Mouse (Mus musculus) retina, adult 2 months (tissue): ENCODE measurements around the gene Clec2i.
"Not testable (repeated sequence)": the region's sequence is repeated elsewhere in the genome, so short reads cannot be mapped to it uniquely, and the experiment has no call there.

Source experiments
- DNase-seq: peaks from one replicate; pipeline ENCODE4 v3.0.0-alpha.2; 2012; ENCODE audit warnings: low read depth, low spot score

Clec2i gene

DNA sequence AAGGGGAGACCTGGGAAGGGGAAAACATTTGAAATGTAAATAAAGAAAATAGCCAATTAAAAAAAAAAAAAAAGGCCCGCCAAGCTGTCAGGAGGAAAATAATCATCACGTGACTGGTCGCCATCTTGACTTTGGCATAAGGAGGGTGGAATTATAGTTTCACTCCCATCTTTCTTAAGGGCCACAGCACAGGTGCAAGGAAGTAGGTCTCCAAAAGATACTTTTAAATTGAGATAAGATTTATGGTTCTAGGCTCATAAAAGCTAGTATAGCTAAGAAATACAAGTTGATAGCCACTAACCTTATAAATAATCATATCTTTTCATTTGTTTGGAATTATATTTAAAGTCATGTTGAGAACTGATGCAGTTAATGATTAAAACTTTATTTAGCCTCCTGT is 32.5 kb upstream of the Clec2i start:
- no peak for DNase-seq

DNA sequence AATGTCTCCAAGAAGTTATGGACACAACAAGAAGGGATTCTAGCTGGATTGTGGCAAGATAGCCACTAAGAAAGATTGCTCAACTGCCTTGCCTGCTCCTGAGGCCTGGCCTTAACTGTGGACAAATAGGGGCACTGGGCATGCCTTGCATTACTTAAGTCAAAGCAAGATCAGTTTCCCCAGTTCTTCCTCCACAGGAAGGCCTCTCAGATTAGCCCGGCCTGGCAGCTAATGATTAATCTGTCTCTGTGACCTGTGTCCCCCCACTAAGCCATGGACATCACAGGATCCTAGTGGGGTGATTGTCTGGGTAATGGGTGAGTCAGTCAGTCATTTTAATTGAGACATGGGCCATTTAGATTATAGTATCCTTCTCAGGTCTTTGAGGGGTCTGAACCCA is 31.9 kb upstream of the Clec2i start:
- no peak for DNase-seq

DNA sequence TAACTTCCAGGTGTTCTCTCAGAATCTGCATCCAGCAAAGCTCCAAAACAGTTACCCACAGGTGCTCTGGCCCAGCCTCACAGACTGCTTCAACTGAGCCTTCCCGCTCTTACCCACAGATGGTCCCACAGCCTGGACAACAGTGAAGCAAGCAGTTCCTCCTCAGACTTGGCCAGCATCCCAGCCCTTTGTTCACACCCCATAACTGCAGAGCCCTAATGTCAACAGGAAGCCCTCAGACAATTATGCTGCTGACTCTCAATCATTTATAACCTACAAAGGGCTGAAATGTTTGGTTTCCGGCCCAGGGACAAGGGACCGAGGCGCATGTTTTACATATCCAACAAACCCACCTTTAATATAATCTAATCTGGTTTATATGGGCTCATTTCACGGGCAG is 31.1 kb upstream of the Clec2i start:
- no peak for DNase-seq

DNA sequence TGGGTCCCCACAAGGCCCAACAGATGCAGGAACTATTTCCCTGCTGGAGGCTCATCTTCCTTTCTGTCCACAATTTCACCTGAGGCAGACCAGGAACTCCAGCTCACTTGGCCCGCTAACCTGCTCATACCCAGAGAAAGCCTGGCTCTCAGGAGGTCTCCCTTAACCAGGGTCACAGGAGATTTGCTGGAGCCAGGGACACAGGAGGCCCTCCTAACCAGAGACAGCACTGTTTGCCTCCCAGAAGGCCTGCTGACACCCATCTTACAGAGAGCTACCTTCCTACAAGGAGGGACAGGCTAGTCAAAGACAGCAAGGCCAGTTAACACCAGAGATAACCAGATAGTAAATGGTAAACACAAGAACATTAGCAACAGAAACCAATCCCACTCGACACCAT is 29.4 kb upstream of the Clec2i start:
- no peak for DNase-seq

DNA sequence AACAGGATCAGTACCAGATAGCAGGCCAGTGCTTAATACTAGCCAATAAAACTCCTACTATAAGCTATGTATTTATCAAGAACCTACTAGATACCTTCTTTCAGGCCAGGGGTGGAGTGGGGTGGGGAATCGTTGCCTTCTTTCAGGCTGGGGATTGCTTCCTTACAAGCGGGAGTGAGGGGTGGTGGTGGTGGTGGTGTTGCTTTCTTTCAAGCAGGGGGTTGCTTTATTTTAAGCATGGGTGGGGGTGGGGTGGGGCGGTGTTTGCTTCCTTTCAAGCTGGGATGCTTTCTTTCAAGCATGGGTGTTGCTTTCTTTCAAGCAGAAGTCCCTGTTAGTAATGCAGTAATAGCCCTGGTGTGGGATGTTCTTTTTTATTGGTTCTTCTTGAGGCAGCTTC is 18.5 kb upstream of the Clec2i start:
- DNase-seq: no peak

DNA sequence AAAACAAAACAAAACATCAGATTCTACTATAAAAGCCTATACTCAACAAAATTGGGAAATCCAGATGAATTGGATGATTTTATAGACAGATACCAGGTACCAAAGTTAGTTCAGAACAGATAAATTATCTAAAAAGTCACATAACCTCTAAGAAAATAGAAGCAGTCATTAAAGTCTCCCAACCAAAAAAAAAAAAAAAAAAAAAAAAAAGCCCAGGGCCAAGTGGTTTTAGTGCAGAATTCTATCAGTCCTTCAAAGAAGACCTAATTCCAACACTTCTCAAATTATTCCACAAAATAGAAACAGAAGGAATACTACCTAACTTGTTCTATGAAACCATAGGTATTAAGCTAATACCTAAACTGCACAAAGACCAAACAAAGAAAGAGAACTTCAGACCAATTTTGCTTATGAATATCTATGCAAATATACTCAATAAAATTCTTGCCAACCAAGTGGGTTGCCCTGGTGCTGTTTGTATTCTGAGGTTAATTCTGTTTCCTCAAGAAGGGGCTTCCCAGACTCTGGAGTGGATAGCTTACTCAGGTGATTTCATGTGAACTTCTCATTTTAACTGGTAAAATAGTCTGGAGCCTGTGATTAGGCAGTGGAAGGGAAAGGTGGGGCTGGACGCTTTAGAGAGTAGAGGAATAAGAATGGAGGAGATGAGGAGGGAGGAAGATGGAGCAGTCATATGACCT is 15.3 kb upstream of the Clec2i start:
- DNase-seq: no peak

DNA sequence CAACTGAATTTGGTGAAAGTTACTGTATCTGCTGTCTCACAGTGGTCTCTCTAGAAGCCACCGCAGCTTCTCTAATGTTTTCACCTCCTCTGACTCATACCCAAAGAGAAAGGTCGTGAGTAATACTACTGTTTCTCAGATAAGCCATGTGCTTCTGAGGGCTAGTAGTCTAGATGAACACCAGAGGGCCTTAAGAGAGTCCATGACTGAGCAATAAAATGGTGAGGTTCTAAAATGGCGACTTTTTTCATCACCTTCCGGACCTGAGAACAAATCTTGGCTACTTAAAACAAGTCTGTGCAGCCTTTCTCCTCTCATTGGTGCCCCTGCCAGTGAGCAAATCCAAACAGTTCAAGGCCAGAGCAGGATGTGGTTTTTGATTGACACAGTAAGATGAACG is 1.4 kb downstream of the Clec2i start:
- no peak for DNase-seq

DNA sequence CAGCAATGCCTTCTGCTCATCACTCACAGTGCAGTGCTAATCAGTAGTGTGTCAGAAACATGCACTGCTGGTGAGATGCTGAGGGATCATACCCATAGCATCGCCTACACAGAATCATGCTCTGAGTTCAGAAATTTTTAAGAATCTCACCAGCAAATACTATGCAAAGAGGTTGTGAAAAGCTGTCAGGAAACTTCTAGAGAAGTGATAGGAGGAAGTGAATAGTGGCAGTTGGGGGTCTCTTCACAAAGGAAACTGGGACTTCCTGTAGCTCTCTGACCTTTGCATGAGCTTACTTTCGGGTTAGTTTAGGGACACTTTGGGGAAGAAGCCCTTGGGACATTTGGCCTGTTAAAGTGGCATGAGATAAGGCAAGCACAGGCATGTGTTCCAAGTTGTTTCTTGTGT is 3.6 kb downstream of the Clec2i start, which contains the start of gene BC035044:
TSS of gene BC035044 (minus strand) at position 179 of the 408 bp plus-strand sequence.
- no peak for DNase-seq

DNA sequence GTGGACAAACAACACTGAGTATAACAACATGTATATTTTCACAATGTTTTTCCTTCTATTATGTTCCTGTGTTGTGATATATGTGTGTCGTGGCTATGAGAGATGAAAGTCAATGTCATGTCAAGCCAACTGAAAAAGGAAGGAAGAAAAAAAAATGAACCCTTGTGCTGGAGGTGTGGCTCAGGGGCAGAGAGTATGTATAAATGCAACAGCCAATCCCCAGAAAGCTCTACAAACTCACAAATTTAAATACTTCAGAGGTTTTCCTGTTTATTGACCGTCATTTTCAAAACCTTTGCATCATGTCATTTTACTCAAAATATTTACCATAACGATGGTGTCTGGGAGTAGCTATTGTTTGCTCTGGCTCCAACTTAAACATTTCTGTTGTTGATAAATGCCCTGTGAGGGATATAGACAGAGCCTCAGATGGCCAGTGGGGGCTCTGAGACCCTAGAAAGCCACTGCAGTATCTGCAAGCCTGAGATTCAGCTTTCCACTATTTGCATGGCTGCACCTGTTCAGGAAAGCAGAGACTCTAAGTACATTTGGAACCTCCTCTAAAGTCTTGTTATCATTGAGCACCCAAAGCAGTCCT is 8.1 kb downstream of the Clec2i start:
- no peak for DNase-seq

DNA sequence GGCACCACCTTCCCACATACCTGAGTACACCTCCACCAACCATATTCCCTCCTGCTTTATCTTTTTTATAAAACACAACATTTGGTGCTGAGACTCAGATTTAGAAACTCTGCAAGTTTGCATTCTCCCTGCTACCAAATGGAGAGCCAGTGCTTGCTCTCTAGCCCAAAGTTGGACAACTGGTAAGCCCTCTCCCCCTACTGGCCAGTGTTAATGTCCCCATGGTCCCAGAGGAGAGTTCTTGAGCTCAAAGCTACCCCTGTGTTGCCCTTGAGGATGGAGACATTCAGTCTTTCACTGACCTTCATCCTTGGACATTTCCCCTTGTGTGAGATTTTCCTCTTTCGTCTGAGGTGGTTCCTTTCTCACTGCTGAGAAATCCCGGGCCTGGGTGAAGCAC is 12.7 kb downstream of the Clec2i start:
- DNase-seq: no peak

DNA sequence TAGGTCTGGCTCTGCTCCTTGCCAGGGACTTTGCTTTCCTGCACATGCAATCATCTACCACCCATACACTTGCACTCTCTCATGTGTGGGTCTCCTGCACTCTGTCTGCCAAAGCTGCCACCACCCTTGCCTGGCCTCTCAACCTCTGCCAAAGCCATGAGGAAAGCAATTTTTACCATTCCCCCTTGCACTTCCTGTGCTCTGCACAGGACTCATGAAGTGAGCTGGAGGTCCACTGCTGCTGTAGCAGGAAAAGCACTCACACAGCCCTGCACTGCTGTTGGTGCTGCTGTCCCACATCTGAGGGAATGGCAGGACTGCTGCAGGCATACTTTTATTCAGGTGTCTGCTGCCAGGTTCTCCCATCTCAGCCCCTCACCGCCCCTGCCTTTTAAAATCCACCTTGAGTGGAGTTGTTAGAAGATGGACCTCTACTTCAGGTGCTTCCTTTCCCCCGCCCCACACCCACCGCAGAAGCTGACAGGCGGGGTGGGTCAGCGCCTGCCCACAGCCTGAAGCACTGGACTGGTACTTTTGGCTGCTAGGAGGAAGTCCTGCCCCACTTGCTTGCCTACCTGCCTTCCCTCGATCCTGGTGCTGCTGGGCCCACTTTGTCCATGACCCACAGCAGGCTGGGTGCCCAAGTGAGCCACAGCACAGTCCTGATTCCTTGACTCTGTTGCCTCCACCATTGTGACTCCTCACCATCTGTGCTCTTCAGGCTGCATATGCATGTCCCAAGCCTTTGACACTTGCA is 13.6 kb downstream of the Clec2i start:
- not testable (repeated sequence) for DNase-seq

DNA sequence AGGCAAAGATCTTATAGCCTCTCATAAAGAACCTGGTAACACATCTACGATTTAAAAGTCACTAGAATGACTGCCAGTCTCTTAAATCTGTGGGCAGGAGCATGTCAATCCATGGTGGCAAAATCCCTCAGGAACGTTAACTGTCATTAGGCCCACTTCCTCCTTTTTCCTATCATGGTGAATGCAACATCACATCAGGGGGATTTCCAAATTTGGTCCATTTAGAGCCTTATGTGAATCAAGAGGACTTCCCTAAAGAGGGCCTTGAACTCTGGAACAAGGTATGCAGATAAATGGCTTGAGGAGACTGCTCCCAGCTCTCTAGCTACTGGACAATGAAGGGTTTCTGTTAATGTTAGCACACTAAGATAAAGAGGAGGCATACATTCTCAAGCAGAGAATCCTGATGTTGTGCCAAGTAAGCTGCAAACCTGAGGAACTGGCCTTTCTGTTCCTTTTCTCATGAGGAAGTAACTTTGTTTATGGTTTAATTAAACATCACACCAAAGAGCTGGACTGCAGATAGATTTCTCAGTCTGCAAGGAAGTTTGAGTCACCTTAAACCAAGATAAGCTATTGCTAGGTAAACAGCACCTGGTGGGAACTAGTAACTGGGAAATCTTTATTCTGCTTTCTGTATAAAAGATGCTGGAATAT is 26.3 kb downstream of the Clec2i start:
- DNase-seq: no peak

DNA sequence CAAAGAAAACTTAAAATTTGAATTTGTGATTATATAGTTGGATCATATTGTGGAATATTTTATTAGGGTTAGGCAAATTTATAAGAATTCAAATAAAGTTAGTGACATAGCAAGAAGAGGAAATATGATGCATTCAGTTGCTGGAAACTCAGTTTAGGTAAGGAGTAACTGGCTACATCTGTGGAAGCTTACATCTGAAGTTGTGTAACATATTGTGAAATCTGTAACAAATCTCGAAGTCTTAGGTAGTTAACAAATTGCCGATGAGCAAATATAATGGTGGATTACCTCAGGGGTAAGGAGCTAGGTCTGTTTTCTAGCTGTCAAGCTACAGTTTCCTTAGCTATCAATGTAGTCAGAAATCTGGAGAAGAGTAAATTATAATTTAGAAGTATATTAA is 29.9 kb downstream of the Clec2i start:
- no peak for DNase-seq

DNA sequence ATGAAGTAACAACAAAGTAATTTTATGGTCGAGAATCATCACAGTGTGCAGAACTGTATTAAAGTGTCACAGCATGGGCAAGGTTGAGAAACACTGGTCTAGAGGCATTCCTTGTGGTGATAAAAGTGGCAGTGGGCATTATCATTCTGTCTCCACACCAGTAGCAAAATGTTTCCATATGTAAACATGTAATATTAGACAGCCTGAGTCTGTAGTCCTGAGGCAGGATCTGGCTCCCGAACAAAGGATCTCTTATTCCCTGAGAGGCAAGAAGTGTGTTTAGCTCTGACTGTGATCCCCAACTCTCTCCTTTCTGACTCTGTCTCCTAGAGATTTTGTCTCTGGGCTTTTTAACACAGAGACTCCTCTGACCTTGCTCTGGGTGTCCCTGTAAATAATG is 45.7 kb downstream of the Clec2i start:
- DNase-seq: no peak

DNA sequence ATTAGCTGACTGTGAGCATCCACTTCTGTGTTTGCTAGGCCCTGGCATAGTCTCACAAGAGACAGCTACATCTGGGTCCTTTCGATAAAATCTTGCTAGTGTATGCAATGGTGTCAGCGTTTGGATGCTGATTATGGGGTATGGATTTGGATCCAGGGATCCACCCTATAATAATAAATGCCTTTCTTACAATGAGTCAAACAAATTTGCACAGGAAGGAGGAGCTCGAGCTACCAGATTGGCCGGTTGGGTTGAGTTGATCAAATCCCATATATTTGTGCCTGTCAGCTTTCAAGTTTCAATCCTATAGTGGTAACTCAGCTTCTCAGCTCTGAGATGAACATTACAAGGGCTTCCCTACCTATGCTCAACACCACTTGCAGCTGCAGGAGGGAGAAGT is 46.7 kb downstream of the Clec2i start, which contains the start of gene Clec2g:
TSS of gene Clec2g (plus strand) at position 301 of the 400 bp plus-strand sequence.
- not testable (repeated sequence) for DNase-seq

DNA sequence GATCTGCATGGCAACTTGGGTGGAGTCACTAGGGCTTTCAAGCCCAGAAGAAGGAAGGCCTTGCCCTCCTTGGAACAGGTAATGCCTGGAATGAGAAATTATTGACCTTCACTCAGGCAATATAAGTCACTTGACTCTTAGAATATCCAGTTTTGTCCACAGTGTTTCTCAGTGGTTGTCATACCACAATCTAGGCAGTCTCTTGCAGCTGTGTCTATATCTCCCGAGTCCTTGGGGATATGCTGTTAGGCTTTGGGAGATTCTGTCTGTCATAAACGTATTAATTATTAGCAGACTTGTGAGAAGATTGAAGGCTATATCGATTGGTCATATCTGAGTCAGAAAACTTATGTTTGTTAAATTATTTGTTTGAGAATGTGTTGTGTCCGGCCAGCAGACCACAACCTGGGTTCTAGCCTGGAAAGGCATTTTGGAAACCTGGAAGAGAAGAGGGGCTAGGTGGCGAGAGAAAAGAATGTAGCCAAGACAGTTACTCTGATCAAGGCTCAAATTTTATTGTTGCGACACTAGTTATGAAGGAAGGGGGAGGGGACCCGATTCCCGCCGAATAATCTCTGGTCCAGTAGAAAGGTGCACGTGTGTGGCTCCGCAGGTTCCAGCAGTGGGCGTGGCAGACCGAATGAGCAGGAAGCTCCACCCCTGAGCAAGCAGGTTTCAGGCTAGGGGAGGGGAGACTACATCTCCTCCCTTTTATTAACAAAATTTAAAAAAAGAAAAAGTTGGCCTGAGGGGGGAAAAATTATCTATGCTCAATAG is 48.7 kb downstream of the Clec2i start:
- not testable (repeated sequence) for DNase-seq

DNA sequence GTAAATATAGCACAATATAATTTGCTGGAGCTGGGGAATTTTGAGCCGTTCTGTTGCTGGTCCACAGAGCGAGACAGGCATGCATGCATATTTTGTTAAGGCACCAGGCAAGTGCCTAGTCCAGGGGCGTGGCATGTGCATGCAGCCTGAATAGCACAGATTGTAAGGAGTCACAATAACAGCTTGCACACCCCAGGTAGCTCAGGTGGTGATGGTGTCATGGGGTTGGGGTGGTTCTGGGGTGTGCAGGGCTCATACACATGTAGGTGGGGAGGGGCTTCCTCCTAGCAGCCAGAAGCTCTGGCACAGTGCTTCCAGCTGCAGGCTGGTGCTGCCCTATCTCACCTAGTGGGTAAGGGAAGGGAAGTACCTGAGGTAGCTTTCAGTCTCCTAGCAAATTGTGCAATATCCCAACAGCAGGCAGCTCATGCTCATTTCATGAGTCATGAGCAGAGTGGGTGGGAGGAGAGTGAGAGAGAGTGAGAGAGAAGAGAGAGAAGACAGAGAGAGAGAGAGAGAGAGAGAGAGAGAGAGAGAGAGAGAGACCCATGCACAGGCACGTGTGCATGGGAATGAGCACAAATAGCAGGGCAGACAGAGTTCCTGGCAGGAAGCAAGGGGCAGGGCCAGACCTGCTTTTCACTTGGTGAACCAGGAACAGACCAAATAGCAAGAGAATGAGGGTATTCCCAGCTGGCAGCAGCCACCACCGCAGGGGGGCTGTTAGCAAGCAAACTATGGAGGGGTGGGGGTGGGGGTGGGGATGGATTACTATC is 54.4 kb downstream of the Clec2i start:
- DNase-seq: no peak

DNA sequence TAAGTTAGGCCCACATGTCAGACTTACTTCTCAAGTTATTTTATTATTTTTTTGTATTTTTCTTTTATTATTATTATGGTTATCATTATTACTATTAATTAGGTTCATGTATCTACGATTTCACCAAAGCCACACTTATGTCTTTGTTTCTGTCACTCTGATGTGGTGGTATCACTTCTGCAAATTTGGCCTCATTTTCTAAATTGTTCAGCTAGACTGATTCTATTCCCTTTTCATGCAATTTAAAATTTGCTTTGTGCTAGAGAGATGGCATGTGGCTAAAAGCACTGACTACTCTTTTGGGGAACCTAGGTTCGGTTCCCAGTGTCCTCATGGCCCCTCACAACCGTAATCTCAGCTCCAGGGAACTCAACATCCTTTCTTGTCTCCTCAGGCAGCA is 58.2 kb downstream of the Clec2i start:
- no peak for DNase-seq
